Mouse (Mus musculus) heart, embryonic 11.5 days (tissue): ENCODE data around the gene H1f0. TPM values are rescaled to one million over a fixed set of nuclear protein-coding genes. Genes with fewer than 3 reads are reported as not detected.

Experiments used
- ATAC-seq: fragments of 200-750 bp; cut with Nextera tagmentation; replicated peaks from 2 replicates; pipeline ENCODE4 v1.8.0; 2017; ENCODE audit warnings: moderate library complexity; ENCODE audit not compliant: insufficient number of reproducible peaks, low FRiP score, low TSS enrichment
- H3K27ac ChIP-seq: fragments of 300-500 bp; sonication (generic); 2 replicates; pipeline ENCODE4 v1.5.1; 2014; ENCODE audit warnings: mild to moderate bottlenecking, low read depth, low read length
- H3K27me3 ChIP-seq: fragments of 300-500 bp; sonication (generic); 2 replicates; pipeline ENCODE4 v1.6.1; 2014; ENCODE audit warnings: mild to moderate bottlenecking, low read length, mixed read lengths; ENCODE audit not compliant: control insufficient read depth, insufficient read depth
- H3K36me3 ChIP-seq: fragments of 300-500 bp; sonication (generic); 2 replicates; pipeline ENCODE4 v1.6.1; 2014; ENCODE audit warnings: mild to moderate bottlenecking, low read length, moderate library complexity, mixed read lengths; ENCODE audit not compliant: control insufficient read depth, insufficient read depth
- H3K4me1 ChIP-seq: fragments of 300-500 bp; sonication (generic); 2 replicates; pipeline ENCODE4 v1.6.1; 2014; ENCODE audit warnings: low read length; ENCODE audit not compliant: control insufficient read depth, insufficient read depth
- H3K4me2 ChIP-seq: fragments of 300-500 bp; sonication (generic); 2 replicates; pipeline ENCODE4 v1.6.1; 2014; ENCODE audit warnings: mild to moderate bottlenecking, moderate library complexity
- H3K4me3 ChIP-seq: fragments of 300-500 bp; sonication (generic); 2 replicates; pipeline ENCODE4 v1.5.1; 2014; ENCODE audit warnings: low read depth, low read length
- H3K9ac ChIP-seq: fragments of 300-500 bp; sonication (generic); 2 replicates; pipeline ENCODE4 v1.6.1; 2014; ENCODE audit warnings: mild to moderate bottlenecking, low read depth, low read length, moderate library complexity
- H3K9me3 ChIP-seq: fragments of 300-500 bp; sonication (generic); replicated peaks from 2 replicates; pipeline ENCODE4 v1.6.1; 2016; ENCODE audit warnings: low read length; ENCODE audit not compliant: control insufficient read depth
- WGBS: fragments of 180-500 bp; shearing (Covaris S2); extraction: QIAGEN DNeasy Blood & Tissue Kit; methylation state at CpG from one replicate; pipeline ENCODE4 v1.1.7; 2014; ENCODE audit not compliant: insufficient replicate concordance; 5-methylcytosine and 5-hydroxymethylcytosine counted together
- polyA plus RNA-seq: library from polyadenylated mRNA; unstranded; fragments of >200 nt; fragmentation: Nextera tagmentation; extraction: Ambion mirVana; gene quantifications from 2 replicates; pipeline ENCODE4 v1.2.1, GENCODE M21; 2014

The H1f0 gene
- polyA plus RNA-seq, 1 experiment from 2014 or later, result 74.6 TPM

GRCm38 (mm10) chr15:79065086-79065770 lies 37.0 kb downstream of the H1f0 start:
- no peak overlapping the region for H3K27ac ChIP-seq
- 60% methylated on average over 8 of the region's 8 CpGs for WGBS
- H3K27me3 ChIP-seq, result no peaks in the 10 kb centered on the region
- H3K4me2 ChIP-seq, result no peak overlapping the region
- H3K4me3 ChIP-seq, result no peak overlapping the region
- no peaks in the 10 kb centered on the region; the same call in 1 of the 2 replicates for H3K36me3 ChIP-seq
- H3K9me3 ChIP-seq, result no peaks in the 10 kb centered on the region
- peaks cover 13% of the 10 kb centered on the region; the same call in 1 of the 2 replicates for H3K4me1 ChIP-seq
- no peak overlapping the region for H3K9ac ChIP-seq
- no peak for ATAC-seq

GRCm38 (mm10) chr15:79066276-79066675 lies 38.0 kb downstream of the H1f0 start:
- H3K27ac ChIP-seq, result no peak overlapping the region
- H3K9ac ChIP-seq, result no peak overlapping the region
- no peaks in the 10 kb centered on the region for H3K27me3 ChIP-seq
- H3K9me3 ChIP-seq, result no peaks in the 10 kb centered on the region
- no peak overlapping the region for H3K4me3 ChIP-seq
- 50% methylated on average over 2 of the region's 2 CpGs for WGBS
- ATAC-seq, result no peak
- H3K4me2 ChIP-seq, result no peak overlapping the region
- peaks cover 13% of the 10 kb centered on the region; the same call in 1 of the 2 replicates for H3K4me1 ChIP-seq
- H3K36me3 ChIP-seq, result no peaks in the 10 kb centered on the region

DNA sequence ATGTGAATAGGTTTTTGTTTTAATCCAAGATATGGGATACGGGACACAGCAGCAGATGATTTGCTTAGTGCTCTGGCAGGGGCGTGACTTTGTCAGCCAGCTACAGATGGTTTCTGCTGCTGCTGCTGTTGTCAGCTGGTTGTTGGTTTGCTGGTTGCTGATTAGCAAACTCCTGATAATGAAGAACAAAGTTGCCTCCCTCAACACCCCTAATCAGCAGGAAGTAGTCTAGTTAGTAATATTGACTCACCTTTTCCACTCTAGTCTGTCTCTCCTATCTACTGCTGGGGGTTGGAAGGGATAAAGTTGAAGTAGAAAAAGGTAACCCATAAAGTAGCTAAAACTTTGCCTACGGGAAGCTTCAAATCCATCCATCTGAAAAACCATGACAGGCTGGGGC lies 39.4 kb downstream of the H1f0 start:
- H3K4me3 ChIP-seq, result no peak overlapping the region
- no peak overlapping the region for H3K4me2 ChIP-seq
- 0 out of 2 replicates have a peak, but pooled peaks cover 6% of the 10 kb centered on the region for H3K4me1 ChIP-seq
- H3K27me3 ChIP-seq, result no peaks in the 10 kb centered on the region
- H3K27ac ChIP-seq, result no peak overlapping the region
- no peak for ATAC-seq
- no peak overlapping the region for H3K9ac ChIP-seq
- 40% methylated on average over 3 of the region's 3 CpGs for WGBS
- no peaks in the 10 kb centered on the region for H3K36me3 ChIP-seq
- no peaks in the 10 kb centered on the region for H3K9me3 ChIP-seq

DNA sequence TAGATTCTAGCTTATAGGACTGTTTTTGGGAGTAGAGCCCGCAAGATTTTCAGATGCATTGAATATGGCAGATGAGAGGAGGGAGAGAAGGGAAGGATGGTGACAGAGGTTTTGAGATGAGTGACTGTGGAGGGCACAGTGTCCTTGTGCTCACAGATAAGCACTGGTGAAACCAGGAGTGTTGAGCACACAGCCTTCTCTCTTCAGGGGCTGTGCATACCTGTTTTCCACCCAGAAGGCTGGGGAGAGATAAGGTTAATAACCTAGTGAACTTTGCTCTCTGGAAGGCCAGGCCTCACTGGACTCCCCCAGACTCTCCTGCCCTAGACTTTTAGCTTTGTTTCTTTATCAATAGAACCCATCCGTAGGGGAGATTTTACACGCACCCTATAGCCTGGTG lies 40.2 kb downstream of the H1f0 start:
- Histone ChIP-seq H3K4me3 (no peak overlapping the region), H3K4me1 (0 out of 2 replicates have a peak, but pooled peaks cover 5% of the 10 kb centered on the region), H3K4me2 (no peak overlapping the region), H3K36me3 (no peaks in the 10 kb centered on the region), H3K9ac (no peak overlapping the region), H3K27ac (peak overlapping the region; percentile 3; the same call in 1 of the 2 replicates), H3K27me3 (no peaks in the 10 kb centered on the region), H3K9me3 (no peaks in the 10 kb centered on the region)
- ATAC-seq, result no peak
- 56% methylated on average over 3 of the region's 3 CpGs for WGBS

DNA sequence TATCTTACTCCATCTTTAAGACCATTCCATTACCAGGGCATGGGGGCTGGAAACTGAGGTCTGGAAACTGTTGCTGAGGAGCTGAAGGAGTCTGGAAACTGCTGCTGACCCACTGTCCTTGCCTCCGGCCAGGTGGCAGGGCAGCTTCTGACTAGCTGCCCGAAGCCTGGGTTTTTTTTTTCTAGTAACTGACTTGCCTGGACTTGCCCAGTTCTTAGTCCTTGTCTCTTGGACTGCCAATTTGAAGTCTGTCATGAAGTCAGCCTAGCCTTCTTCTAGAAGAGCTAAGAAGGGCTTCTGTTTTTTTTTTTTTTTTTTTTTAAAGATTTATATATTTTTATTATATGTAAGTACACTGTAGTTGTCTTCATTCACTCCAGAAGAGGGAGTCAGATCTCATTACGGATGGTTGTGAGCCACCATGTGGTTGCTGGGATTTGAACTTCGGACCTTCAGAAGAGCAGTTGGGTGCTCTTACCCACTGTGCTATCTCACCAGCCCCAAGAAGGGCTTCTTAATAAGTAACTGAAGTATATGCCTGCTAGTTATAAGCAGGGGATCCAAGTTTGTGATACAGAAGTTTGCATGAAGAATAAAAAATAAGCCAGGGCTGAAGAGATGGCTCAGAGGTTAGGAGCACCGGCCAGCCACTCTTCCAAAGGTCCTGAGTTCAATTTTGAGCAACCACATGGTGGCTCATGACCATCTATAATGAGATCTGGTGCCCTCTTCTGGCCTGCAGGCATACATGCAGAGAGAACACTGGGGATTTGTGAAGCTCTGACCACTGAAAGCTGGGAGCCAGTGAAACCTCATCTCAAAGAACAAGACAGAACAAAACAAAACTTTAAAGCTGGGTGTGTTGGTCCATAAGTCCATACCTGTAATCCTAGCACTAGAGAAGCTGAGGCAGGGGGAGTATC lies 43.1 kb downstream of the H1f0 start:
- Histone ChIP-seq H3K9ac (no peak overlapping the region), H3K4me3 (no peak overlapping the region; the same call in 1 of the 2 replicates), H3K9me3 (no peaks in the 10 kb centered on the region), H3K4me2 (no peak overlapping the region), H3K27ac (no peak overlapping the region), H3K27me3 (no peaks in the 10 kb centered on the region), H3K36me3 (no peaks in the 10 kb centered on the region; the same call in 1 of the 2 replicates), H3K4me1 (peaks cover 14% of the 10 kb centered on the region)
- WGBS, result 65% methylated on average over 5 of the region's 5 CpGs
- no peak for ATAC-seq

GRCm38 (mm10) chr15:79073752-79074151 lies 45.5 kb downstream of the H1f0 start:
- Histone ChIP-seq H3K27ac (no peak overlapping the region), H3K27me3 (no peaks in the 10 kb centered on the region), H3K4me1 (peaks cover 11% of the 10 kb centered on the region), H3K4me3 (no peak overlapping the region; the same call in 1 of the 2 replicates), H3K4me2 (no peak overlapping the region), H3K9me3 (no peaks in the 10 kb centered on the region), H3K9ac (no peak overlapping the region), H3K36me3 (peaks cover 16% of the 10 kb centered on the region)
- ATAC-seq, result no peak

DNA sequence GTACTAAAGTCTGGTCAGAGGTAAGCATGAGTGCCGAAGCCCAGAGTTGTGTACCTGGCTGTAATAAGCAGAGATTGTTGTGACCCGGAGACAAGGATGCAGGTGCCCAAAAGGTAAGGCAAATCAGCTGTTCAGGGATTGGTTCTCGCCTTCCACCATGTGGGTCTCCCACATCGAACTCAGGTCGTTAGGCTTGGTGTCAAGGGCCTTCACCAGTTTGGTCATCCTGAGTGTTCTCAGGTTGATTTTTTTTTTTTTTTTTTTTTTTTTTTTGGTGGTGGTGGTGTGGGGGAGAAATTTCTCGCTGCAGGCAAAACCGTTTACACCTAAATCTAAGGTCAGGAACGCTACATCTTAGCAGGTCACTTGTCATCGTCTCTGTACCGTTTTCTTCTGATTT lies 46.2 kb downstream of the H1f0 start:
- H3K4me1 ChIP-seq, result peaks cover 11% of the 10 kb centered on the region
- peaks cover 20% of the 10 kb centered on the region for H3K36me3 ChIP-seq
- no peaks in the 10 kb centered on the region for H3K27me3 ChIP-seq
- H3K4me2 ChIP-seq, result peak overlapping the region; percentile 90
- H3K27ac ChIP-seq, result peak overlapping the region; percentile 73
- no peak for ATAC-seq
- peak overlapping the region; percentile 98 for H3K4me3 ChIP-seq
- 33% methylated on average over 10 of the region's 10 CpGs for WGBS
- no peaks in the 10 kb centered on the region for H3K9me3 ChIP-seq
- H3K9ac ChIP-seq, result peak overlapping the region; percentile 85

DNA sequence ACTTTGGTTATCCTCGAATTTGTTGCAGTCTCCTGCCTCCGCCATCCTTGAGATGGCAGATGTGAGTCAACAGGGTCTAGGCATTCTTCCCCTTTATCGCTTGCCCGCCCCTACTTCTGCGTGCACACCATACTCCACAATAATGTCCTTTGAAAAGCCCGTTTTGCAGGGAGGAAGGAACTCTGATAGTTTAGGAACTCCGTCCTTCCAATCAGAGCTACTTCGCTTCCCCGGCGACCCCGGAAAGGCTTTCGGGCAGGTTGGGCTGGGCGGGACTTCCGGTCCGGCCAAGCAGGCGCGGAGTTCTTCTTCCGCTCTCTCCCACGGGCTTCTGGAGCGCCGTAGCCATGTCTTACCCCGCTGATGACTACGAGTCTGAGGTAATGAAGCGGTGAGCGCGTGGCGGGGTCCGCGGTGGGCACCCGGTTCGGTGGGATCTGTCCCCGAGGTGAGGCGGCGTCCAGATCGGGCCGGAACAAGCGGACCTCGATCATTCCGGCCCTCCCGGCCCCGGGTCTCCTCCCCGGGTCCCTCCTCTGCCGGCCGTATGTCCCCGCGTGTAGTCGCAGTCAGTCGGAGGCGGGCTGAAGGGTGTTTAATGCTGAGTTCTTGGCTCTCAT lies 46.8 kb downstream of the H1f0 start, which contains the start of gene Eif3l:
Gene Eif3l (plus strand): TSS at position 267 of the 620 bp plus-strand sequence.
- Histone ChIP-seq H3K4me3 (peak within 1 kb of the TSS; percentile 98), H3K4me2 (peak within 1 kb of the TSS; percentile 90), H3K36me3 (peaks cover 25% of the 10 kb centered on the region), H3K27ac (peak within 1 kb of the TSS; percentile 73), H3K9ac (peak within 1 kb of the TSS; percentile 85), H3K9me3 (no peaks in the 10 kb centered on the region), H3K27me3 (no peaks in the 10 kb centered on the region), H3K4me1 (peaks cover 11% of the 10 kb centered on the region)
- ATAC-seq, result peak; percentile 79; the same call in 1 of the 2 replicates
- 1% methylated on average over 49 of the region's 49 CpGs for WGBS
